Mouse (Mus musculus) kidney, adult 2 months (tissue): ENCODE measurements around the gene Zc3hav1l.

ENCODE experiments used
- CTCF ChIP-seq: fragments of 200-500 bp; conservative IDR thresholded peaks from 2 replicates; pipeline ENCODE4 v1.5.1; 2011; ENCODE audit warnings: low read depth, mild to moderate bottlenecking, control low read depth, low read length, moderate library complexity, mixed read lengths; ENCODE audit not compliant: insufficient read depth, insufficient read length
- POLR2A ChIP-seq: fragments of 200-500 bp; IDR thresholded peaks from one replicate; pipeline ENCODE4 v1.6.1; 2011; ENCODE audit warnings: low read depth, low read length, control low read depth

DNA sequence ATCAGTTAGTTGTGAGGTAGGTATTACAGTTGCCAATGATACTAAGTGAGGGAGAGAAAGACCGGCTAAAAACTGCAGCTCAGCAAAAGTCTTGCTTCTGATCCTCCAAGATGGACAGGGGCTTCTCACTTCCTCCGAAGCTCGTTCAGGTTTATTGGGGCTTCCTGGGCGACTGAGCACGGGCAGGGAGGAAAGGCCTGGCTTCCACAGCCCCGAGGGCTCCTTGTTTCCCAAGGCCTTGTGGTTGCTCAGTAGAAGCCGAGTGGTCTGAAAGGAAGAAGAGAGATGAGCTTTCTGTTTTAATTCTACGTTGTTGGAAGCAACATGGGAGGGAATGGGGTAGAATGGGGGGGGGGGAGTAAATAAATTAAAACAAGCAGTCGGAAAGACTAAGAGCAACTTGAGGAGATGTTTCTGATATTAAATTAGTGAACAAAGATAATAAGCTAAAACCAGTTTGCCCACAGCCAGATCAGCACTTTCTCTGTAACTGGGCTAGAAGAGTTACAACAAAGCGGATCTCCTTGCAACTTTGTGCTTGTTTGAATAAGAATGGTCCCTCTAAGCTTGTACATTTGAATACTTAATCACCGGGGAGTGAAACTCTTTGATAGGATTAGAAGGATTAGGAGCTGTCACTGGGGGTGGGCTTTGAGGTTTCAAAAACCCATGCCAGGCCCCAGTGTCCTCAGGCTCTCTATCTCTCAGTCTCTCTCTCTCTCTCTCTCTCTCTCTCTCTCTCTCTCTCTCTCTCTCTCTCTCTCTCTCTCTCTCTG, 6.0 kb downstream of the Zc3hav1l start:
- TF ChIP-seq CTCF = no peak
- TF ChIP-seq POLR2A = no peak
